Mouse (Mus musculus): ENCODE data around the gene Actb.

Gene Actb

DNA sequence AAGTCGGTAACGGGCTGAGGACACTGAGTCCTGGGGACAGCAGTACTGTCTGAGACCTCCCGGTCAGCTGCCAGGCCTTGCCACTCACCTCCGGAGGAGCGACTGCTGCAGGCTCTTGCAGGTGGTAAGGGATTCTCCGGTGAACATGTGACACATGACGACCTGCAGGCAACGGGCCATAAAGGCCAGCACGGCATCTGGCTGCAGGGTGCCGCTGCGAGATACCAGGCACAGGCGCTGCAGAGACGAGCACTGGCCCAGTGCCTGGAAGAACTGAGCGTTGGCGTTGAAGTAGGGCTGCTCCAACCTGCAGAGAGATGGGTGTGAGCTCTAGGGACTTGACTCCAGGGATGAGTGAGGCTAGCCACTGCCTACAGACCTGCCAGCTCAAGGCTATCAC is 28.0 kb downstream of the Actb start:
- no peak for TF ChIP-seq GATA4 (IDR thresholded peaks at IDR 0.05; ENCODE audit: insufficient replicate concordance, low read length)

DNA sequence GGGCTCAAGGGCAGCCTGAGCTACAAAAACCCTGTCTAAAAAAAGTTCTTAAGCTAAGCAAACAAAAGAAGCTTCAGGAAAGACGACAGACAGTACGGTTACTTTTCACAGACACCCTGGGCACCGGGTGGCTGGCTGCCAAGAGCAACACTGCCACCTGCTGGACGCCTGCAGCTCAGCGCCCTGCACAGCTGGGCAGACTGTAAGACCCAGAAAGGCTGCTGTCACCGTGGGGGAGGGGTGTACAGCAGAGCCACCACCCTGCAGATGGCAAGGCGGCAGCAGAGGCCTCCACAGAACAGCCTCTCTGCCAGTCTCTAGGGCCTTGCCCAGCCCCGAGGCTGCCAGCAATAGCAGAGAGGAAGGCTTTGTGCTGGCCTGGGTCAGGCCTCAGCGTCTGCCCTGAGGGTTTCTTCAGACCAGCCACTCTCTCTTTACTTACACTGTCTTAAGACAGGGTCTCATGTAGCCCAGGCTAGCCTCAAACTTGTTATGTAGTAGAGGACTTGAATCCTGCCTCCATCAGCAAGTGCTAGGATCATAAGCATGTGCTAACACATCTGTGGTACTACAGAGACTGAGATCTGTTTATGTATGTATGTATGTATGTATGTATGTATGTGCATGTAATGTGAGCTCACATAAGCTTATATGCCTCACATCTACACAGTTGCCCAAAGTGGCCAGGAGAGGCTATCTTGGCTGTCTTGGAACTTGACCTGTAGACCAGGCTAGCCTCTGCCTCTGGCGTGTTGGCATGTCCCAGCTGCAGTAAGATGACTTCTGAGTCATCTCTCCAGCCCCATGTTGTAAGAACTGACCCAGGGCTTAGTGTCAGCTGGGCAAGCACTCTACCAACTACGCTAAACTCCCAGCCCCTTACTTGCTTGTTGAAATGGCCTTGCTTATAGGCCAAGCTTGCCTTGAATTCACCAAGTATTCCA is 28.9 kb downstream of the Actb start:
- no peak for TF ChIP-seq GATA4 (IDR thresholded peaks at IDR 0.05; ENCODE audit: insufficient replicate concordance, low read length)

DNA sequence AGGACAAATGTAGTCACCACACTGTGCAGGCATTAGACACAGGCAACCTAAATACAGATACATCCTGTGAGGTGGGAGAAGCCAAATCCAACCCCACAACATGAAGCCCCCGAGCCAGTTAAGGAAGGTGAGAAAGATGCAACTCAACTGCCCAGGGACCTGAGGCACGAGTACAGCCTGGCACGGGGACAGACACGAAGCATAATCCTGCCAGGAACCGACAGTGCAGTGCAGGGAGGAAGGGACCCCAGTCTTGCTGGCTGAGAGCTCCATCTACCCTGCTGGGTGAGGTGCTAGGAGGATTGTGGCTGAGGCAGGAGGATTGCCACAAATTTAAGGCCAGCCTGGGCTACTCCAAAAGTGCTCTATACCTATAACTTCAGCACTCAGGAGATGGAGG is 29.7 kb downstream of the Actb start:
- no peak for TF ChIP-seq GATA4 (IDR thresholded peaks at IDR 0.05; ENCODE audit: insufficient replicate concordance, low read length)

DNA sequence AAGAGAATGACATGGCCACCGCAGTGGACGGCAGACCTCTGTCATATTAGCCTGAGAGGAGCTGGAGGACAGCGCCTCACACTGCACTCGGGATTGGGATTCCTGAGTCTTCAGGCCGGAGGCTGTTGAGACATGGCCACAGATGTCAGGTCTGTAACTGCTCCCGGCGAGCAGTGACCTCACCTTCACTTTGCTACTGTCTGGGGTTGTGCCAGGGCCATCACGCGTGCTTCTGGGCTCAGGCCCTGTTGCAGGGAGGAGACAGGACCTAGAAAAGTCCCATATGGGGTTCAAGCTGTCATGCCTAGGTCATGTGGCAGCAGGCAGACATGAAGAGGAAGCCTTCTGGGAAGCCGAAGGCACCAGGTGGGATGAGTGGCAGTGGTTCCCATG is 31.0 kb downstream of the Actb start:
- no peak for TF ChIP-seq GATA4 (IDR thresholded peaks at IDR 0.05; ENCODE audit: insufficient replicate concordance, low read length)

DNA sequence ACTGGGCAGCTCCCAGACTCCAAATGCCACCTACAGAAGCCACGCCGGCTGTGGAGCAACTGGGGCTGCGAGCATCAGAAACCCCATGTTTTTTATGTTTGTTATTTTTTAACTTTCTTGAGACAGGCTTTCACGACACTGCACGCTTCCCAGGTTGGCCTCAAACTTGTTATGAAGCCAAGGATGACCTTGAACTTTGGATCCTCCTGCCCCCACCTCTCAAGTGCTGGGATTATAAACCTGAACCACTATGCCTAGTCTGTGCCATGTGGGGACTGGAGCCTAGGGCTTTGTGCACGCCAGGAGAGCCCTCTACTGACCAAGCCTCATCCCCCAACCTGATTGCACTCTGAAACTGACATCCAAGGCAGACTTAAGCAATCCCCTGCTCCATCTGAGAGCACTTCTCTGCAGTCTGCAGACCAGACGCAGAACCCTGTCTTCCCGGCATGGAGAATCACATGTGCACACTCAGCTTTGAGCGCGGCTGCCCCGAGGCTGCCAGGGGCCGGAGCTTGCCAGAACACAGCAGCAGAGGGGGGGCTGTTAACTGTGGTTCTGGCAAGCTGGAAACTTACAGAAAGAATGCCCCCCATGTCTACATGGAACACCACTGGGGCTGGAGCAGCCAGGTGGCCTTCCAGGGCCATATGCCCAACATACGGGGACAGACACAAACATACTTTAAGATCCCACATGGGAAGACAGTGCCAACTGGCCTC is 31.6 kb downstream of the Actb start:
- TF ChIP-seq GATA4 (IDR thresholded peaks at IDR 0.05; ENCODE audit: insufficient replicate concordance, low read length): no peak

DNA sequence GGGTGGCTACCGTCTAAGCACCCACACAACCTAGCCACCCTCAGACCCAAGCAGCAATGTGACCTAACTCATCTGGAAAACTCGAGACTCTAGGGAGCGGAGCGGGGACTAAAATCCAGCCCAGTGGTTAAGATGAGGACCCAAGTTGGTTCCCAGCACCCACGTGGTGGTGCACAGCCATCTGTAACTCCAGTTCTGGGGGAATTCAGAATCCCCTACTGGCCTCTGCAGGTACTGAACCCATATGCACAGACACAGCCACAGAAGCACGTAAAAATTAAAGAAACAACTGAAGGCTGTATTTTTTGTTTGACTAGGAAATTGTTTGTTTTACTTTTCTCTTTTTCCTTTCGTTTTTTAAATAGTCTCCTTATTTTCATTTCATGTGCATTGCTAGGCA is 32.8 kb downstream of the Actb start:
- no peak for TF ChIP-seq GATA4 (IDR thresholded peaks at IDR 0.05; ENCODE audit: insufficient replicate concordance, low read length)

DNA sequence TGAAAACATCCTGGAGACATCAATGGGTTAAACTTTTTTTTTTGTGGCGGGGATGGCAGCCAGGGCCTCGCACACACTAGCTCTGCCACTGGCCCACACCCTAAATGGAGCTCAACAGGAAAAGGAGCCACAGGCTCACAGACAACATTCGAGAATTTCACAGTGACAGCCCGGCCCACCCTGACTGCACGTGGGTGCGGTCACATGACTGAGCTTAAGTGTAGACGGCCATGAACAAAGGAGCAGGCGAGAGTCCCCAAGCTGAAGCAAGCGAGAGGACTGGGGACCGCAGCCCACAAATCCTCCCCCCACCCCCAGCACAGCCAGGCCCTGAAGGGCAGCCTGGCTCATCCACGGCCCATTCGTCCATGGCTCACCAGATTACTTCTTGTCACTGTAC is 34.8 kb downstream of the Actb start:
- no peak for TF ChIP-seq GATA4 (IDR thresholded peaks at IDR 0.05; ENCODE audit: insufficient replicate concordance, low read length)

DNA sequence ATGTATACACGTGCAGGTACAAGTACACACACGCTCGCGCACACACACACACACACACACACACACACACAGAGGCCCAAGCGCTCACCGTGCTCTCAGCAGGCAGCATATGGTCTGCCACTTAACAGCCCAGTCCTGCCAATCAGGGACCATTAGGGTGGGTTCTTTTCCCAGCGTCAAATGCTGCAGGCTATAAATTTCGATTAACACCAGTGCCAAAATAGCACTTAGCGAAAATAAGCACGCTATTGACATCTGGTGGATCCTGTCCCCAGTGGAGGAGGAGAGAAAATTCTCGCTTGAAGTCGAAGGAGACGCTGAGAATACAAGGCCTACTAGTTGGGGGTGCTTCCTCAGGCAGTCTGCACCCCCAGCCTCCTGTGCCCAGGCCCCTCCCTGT is 37.1 kb downstream of the Actb start:
- TF ChIP-seq GATA4 (IDR thresholded peaks at IDR 0.05; ENCODE audit: insufficient replicate concordance, low read length): no peak

DNA sequence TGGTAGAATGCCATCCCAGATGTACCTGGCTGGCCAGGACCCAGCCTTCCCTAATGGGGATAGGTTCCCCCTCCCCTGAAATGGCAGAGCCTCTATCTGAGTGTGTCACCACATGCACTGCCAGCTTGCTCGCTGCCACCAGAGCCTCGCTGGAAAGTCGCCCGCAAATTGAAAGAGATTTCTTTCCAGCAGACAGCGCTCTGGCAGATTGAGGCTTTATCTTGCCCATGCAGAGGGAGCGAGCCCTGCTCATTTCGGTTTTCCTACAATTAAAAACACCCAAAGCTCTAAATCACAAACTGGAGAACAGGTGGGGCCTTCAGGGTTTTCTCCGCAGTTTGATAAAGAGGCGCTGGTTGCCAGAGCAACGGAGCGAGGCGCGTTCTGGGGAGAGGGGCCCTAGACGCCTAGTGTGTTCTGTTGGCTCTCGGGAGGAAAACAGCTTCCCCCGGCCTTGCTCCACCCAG is 48.8 kb downstream of the Actb start:
- TF ChIP-seq GATA4 (IDR thresholded peaks at IDR 0.05; ENCODE audit: insufficient replicate concordance, low read length): no peak

DNA sequence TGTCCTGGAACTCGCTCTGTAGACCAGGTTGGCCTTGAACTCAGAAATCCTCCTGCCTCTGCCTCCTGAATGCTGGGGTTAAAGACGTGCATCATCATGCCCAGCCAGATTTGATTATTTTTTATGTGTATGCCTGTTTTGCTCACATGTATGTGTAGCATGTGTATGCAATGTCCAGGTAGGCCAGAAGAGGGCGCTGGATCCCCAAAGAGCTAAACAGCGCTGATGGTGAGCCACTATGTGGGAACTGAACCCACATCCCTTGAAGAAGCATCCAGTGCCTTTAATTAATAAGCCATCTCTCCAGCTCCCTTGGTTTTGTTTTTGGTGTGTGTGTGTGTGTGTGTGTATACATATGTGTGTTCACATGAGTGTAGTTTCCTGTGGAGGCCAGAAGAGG is 50.1 kb downstream of the Actb start:
- TF ChIP-seq GATA4 (IDR thresholded peaks at IDR 0.05; ENCODE audit: insufficient replicate concordance, low read length): no peak

DNA sequence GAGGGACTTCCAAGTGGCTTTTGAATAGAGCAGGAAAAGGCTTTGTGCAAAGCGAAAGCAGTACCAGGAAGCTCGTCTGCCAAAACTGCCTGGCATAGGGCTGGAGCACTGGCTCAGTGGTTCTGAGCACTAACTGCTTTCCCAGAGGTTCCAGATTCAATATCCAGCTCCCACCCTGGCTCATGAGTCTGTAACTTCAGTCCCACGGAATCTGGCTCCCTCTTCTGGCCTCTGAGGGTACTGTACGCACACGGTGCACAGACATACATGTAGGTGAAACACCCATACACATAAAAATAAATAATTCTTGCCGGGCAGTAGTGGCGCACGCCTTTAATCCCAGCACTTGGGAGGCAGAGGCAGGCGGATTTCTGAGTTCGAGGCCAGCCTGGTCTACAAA is 51.7 kb downstream of the Actb start:
- TF ChIP-seq GATA4 (IDR thresholded peaks at IDR 0.05; ENCODE audit: insufficient replicate concordance, low read length): no peak

DNA sequence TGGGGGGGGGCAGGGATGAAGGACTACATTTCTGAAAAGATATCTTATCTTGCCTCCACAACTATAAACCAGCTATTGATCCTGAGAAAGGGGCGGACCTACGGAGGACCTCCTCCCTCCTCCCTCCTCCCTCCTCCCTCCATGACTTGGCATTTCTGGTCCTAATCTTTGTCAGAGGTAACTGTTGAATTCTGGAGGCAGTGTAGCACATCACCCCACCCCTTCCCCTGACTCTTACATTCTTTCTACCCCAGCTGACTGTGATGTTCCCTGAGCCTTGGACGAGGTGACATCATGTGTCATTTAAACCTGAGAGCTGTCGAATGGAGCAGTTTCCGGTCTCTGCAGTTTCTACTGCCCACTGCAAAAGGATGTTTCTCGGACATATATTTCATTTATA is 53.0 kb downstream of the Actb start:
- no peak for TF ChIP-seq GATA4 (IDR thresholded peaks at IDR 0.05; ENCODE audit: insufficient replicate concordance, low read length)

Data from liver, adult (tissue).